Mouse (Mus musculus): ENCODE results near the gene Blm.

DNA sequence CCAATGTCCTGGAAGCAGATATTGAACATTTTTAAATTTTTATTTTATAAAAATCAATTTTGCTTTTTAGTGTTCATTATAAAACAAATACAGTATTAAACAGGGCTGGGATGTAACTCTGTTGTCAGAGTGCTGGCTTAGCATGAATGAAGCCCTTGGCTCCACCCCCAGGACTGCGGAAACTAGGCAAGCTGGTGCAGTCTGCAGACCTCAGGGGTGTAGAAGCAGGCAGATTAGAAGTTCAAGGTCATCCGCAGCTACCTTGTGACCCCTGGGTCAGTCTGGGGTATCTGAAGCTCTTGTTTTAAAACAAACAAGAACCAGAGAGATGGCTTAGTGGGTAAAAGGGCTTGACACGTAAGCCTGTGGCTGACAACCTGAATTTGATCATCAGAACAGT, 41.7 kb upstream of the Blm start:
- no peak for TF ChIP-seq CTCF (IDR thresholded peaks at IDR 0.05; ENCODE audit: extremely low read depth, insufficient read depth, insufficient read length, insufficient replicate concordance)
- no peak for TF ChIP-seq POLR2A (IDR thresholded peaks at IDR 0.05; ENCODE audit: low read depth, low read length)
